Mouse (Mus musculus) lung, postnatal 36 days (tissue): ENCODE results near the gene Prss40.

ENCODE experiments used
- DNase-seq: peaks from one replicate; pipeline ENCODE4 v3.0.0; 2022; ENCODE audit warnings: mixed read lengths

Prss40 gene

GRCm38 (mm10) chr1:34560843-34561242, at the start of gene Prss40:
Gene Prss40, minus strand, starts transcription at chr1:34560943.
- DNase-seq: no peak

- DNase-seq: peak; percentile 66
Measured at GRCm38 (mm10) chr1:34602363-34602762, 41.6 kb upstream of the Prss40 start.

- DNase-seq: no peak
Measured at GRCm38 (mm10) chr1:34601323-34602047, 40.7 kb upstream of the Prss40 start.

GRCm38 (mm10) chr1:34600000-34600399, 39.3 kb upstream of the Prss40 start:
- no peak for DNase-seq

GRCm38 (mm10) chr1:34587298-34588096, 26.8 kb upstream of the Prss40 start:
- DNase-seq: no peak

GRCm38 (mm10) chr1:34584736-34585135, 24.0 kb upstream of the Prss40 start:
- DNase-seq: no peak

GRCm38 (mm10) chr1:34583821-34584263, 23.1 kb upstream of the Prss40 start:
- DNase-seq: no peak

GRCm38 (mm10) chr1:34582218-34582617, 21.5 kb upstream of the Prss40 start:
- no peak for DNase-seq

- DNase-seq: no peak
Measured at GRCm38 (mm10) chr1:34579782-34580356, 19.1 kb upstream of the Prss40 start.

GRCm38 (mm10) chr1:34578851-34579781, 18.4 kb upstream of the Prss40 start, which contains the start of gene Amer3:
Gene Amer3, plus strand, starts transcription at chr1:34579657.
- peak; percentile 50 for DNase-seq

GRCm38 (mm10) chr1:34573221-34573620, 12.5 kb upstream of the Prss40 start:
- DNase-seq: no peak

GRCm38 (mm10) chr1:34571431-34571830, 10.7 kb upstream of the Prss40 start:
- no peak for DNase-seq

- no peak for DNase-seq
Measured at GRCm38 (mm10) chr1:34569876-34570275, 9.1 kb upstream of the Prss40 start.

- no peak for DNase-seq
Measured at GRCm38 (mm10) chr1:34568120-34568519, 7.4 kb upstream of the Prss40 start.

GRCm38 (mm10) chr1:34564383-34565045, 3.8 kb upstream of the Prss40 start:
- no peak for DNase-seq

GRCm38 (mm10) chr1:34554275-34554674, 6.5 kb downstream of the Prss40 start:
- no peak for DNase-seq

GRCm38 (mm10) chr1:34553690-34554089, 7.1 kb downstream of the Prss40 start:
- no peak for DNase-seq

- DNase-seq: no peak
Measured at GRCm38 (mm10) chr1:34547074-34547473, 13.7 kb downstream of the Prss40 start.

- DNase-seq: peak; percentile 69
Measured at GRCm38 (mm10) chr1:34536767-34537485, 23.8 kb downstream of the Prss40 start.

GRCm38 (mm10) chr1:34536291-34536766, 24.4 kb downstream of the Prss40 start:
- no peak for DNase-seq
